Comparison of ENCODE assay signal across 8 mouse cellular contexts in the genomic region with DNA sequence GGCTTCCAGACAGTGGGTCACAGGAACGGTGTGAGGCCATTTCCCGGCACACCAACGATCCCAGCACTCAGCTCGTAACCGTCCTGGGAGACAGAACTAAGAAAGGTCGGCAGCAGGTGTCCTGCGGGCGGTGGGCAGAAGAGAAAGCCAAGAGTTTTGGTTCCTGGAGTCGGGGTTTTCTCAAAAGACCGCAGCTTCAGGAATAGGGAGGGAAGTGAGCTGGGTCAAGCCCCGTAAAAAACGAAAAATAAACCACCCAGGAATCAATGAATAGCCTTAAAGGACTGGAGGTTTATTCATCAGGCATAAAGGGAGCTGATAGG.
DNase-seq lines count a peak whose midpoint lies in the region; ATAC-seq lines count a peak whose summit lies in the region.

No protein-coding gene starts in this region.

- peaks cover 24% of the 10 kb centered on the region for H3K4me1 ChIP-seq in lung, embryonic 15.5 days
- peaks cover 16% of the 10 kb centered on the region for H3K4me1 ChIP-seq in erythroblast, embryonic 14.5 days (ENCODE audit: control insufficient read depth)
- H3K4me1 ChIP-seq in intestine, embryonic 16.5 days (ENCODE audit: control insufficient read depth, insufficient read depth, low read length), result peaks cover 21% of the 10 kb centered on the region
- peaks cover 22% of the 10 kb centered on the region for H3K4me1 ChIP-seq in neural tube, embryonic 13.5 days (replicated peaks)

- H3K9ac ChIP-seq in lung, embryonic 15.5 days, result peak overlapping the region; percentile 34; the same call in 1 of the 2 replicates
- peak overlapping the region; percentile 68 for H3K9ac ChIP-seq in intestine, embryonic 16.5 days (ENCODE audit: low read depth, low read length)
- peak overlapping the region; percentile 58 for H3K9ac ChIP-seq in neural tube, embryonic 13.5 days

- H3K4me2 ChIP-seq in lung, embryonic 15.5 days, result peak overlapping the region; percentile 72
- H3K4me2 ChIP-seq in intestine, embryonic 16.5 days (ENCODE audit: low read depth, low read length), result peak overlapping the region; percentile 71
- H3K4me2 ChIP-seq in neural tube, embryonic 13.5 days, result peak overlapping the region; percentile 64

- peak overlapping the region; percentile 37 for H3K4me3 ChIP-seq in lung, embryonic 15.5 days
- H3K4me3 ChIP-seq in erythroblast, embryonic 14.5 days (replicated peaks), result peak overlapping the region; percentile 52
- peak overlapping the region; percentile 42 for H3K4me3 ChIP-seq in intestine, embryonic 16.5 days (ENCODE audit: low read length)
- H3K4me3 ChIP-seq in neural tube, embryonic 13.5 days, result peak overlapping the region; percentile 32

- no peaks in the 10 kb centered on the region for H3K9me3 ChIP-seq in lung, embryonic 15.5 days
- H3K9me3 ChIP-seq in erythroblast, embryonic 14.5 days (ENCODE audit: control insufficient read depth, low read length), result no peaks in the 10 kb centered on the region
- H3K9me3 ChIP-seq in intestine, embryonic 16.5 days (ENCODE audit: control insufficient read depth, low read length), result no peaks in the 10 kb centered on the region
- no peaks in the 10 kb centered on the region for H3K9me3 ChIP-seq in neural tube, embryonic 13.5 days

- 5% methylated on average over 12 of the region's 12 CpGs for WGBS in lung, embryonic 15.5 days
- WGBS in intestine, embryonic 16.5 days, result 5% methylated on average over 12 of the region's 12 CpGs
- WGBS in neural tube, embryonic 13.5 days, result under 1% methylated on average over 12 of the region's 12 CpGs

- no peak for DNase-seq in lung, postnatal 14 days
- no peak for DNase-seq in gastrocnemius, postnatal 4 days (ENCODE audit: low spot score in 2 of 2)
- no peak for DNase-seq in left cerebral cortex, adult 9 months (ENCODE audit: low spot score in 2 of 2)
- no peak for DNase-seq in thymus, postnatal 4 days

- H3K27ac ChIP-seq in lung, embryonic 15.5 days, result peak overlapping the region; percentile 84
- peak overlapping the region; percentile 59; the same call in 1 of the 2 replicates for H3K27ac ChIP-seq in intestine, embryonic 16.5 days (ENCODE audit: low read length)
- H3K27ac ChIP-seq in neural tube, embryonic 13.5 days (replicated peaks), result peak overlapping the region; percentile 67

- no peak for ATAC-seq in lung, embryonic 15.5 days (ENCODE audit: borderline replicate concordance, extremely low read depth, low FRiP score, low TSS enrichment)
- no peak for ATAC-seq in intestine, embryonic 16.5 days
- ATAC-seq in neural tube, embryonic 13.5 days (ENCODE audit: low read depth), result 0 out of 2 replicates have a peak, but pooled peaks have one; percentile 52

- H3K27me3 ChIP-seq in lung, embryonic 15.5 days, result no peaks in the 10 kb centered on the region
- peaks cover 44% of the 10 kb centered on the region for H3K27me3 ChIP-seq in erythroblast, embryonic 14.5 days (ENCODE audit: control insufficient read depth)
- H3K27me3 ChIP-seq in intestine, embryonic 16.5 days (replicated peaks; ENCODE audit: control insufficient read depth, insufficient read depth, low read length), result no peaks in the 10 kb centered on the region
- no peaks in the 10 kb centered on the region for H3K27me3 ChIP-seq in neural tube, embryonic 13.5 days

- H3K36me3 ChIP-seq in lung, embryonic 15.5 days, result no peaks in the 10 kb centered on the region
- H3K36me3 ChIP-seq in erythroblast, embryonic 14.5 days (ENCODE audit: control insufficient read depth), result no peaks in the 10 kb centered on the region
- H3K36me3 ChIP-seq in intestine, embryonic 16.5 days (ENCODE audit: control insufficient read depth, insufficient read depth, low read length), result no peaks in the 10 kb centered on the region
- no peaks in the 10 kb centered on the region for H3K36me3 ChIP-seq in neural tube, embryonic 13.5 days
